Mouse (Mus musculus) ES-E14 (cell line): ENCODE measurements at regions not wholly inside any gene's neighbourhood (a gene's known extent, or its start where the extent isn't known, plus 50 kb on each side); places are given as distances from the start of the nearest gene placed in this dataset.

Source experiments
- ZC3H11A ChIP-seq: IDR thresholded peaks from 2 replicates; pipeline ENCODE4 v1.6.1; 2012; ENCODE audit warnings: low read depth, mild to moderate bottlenecking, inconsistent platforms, low read length, borderline replicate concordance
- ZNF384 ChIP-seq: IDR thresholded peaks from 2 replicates; pipeline ENCODE4 v1.6.1; 2012; ENCODE audit warnings: low read depth, low read length, inconsistent platforms

DNA sequence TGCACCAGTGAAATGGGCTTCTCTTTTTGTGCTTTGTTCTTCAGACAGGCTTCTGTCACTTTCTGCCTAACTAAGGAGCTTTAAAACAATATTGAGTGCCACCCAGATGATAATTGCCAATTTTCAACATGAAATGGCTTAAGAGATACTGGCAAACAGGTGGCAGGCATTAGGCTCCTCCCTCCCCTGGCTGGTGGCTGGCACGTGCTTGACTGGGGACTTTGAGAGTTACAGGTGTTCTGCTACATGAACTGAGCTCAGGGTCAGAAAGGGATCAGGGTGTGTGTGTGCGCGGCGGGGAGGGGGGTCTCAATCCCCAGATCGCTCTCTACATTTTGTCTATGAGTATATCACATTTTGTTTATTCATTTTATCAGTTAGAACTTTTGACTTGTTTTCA is 245.4 kb downstream of the Ndfip2 start:
- no peak for TF ChIP-seq ZC3H11A
- TF ChIP-seq ZNF384 = no peak
